Mouse (Mus musculus): ENCODE measurements at regions not wholly inside any gene's neighbourhood (a gene's known extent, or its start where the extent isn't known, plus 50 kb on each side); places are given as distances from the start of the nearest gene placed in this dataset.

DNA sequence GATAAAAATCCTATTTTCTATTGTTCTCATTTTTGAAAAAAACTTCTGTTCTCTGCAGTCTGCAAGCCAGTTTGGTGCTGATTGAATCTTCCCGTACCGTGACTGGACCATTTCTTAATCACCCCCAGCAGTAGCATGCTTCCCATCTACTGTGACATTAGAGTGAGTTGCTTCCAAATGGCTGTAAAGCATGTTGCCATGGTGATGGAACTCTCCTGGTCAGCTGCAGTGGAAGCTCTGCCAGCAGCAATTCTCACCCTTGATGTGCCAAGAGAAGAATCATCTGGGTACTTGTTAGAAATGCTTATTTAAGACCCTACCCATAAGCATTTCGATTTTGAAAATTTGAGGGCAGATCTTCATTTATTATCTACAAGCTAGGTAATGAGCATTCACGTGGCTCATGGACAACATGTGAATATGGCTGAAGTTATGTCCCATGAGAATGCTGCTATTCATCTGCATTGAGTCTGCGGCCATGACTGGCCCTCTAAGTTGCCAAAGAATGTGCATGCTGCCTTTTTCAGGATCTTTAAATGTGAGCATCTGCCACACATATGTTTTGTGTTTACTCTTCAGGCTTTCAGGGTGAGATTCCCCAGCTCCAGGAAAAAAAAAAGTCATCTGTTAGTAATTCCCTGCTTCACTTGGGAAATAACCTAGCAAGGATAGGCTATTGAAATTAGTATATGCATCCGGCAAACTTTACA is 62.8 kb downstream of the H2al1n start:
- peak; percentile 8 for DNase-seq

DNA sequence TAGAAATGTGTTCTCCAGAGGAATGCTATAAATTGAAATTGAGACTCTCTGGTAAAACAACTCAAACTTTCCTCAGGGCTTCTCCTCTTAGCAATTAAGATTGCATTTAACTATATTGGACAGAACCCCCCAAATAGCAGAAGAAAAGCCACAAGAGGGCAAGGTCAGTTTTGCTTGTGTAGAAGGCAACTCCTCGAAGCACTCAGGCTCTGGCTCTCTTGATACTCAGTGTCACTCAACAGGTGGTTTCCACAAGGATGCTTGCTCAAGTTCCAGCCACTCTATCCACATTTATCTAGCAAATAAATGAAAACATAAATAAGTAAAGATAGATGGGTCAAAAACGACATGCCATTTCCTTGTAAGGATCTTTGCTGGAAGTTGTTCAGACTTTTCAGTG is 68.4 kb downstream of the H2al1n start:
- no peak for DNase-seq

GRCm38 (mm10) chrX:14279736-14280135 is 68.8 kb downstream of the H2al1n start:
- DNase-seq = no peak

DNA sequence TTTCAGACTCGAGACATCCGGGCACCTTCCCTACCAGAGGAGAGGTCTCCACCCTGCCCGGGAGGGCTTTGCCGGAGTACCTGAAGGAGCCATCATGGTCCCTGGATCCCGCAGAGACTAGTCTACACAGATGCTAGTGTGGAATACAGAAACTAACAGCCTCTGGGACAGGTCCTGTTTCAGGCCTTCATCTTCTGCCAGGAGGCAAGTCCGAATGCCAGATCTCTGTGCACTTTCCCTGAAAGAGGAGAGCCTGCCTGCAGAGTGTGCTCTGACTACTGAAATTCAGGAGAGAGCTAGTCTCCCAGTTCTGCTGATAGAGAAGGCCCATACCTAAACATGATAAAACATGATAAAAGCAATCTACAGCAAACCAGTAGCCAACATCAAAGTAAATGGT is 83.9 kb downstream of the H2al1n start:
- DNase-seq = no peak

GRCm38 (mm10) chrX:14302125-14302524 is 91.2 kb downstream of the H2al1n start:
- DNase-seq = no peak

- DNase-seq = no peak
Observed at GRCm38 (mm10) chrX:14312746-14313145, 101.8 kb downstream of the H2al1n start.

GRCm38 (mm10) chrX:14352416-14352815 is 141.5 kb downstream of the H2al1n start:
- DNase-seq = no peak

- DNase-seq = no peak
Observed at GRCm38 (mm10) chrX:14353366-14353765, 142.4 kb downstream of the H2al1n start.

GRCm38 (mm10) chrX:14356466-14357030 is 145.6 kb downstream of the H2al1n start:
- no peak for DNase-seq

All from right cerebral cortex, postnatal 4 days (tissue).